Mouse (Mus musculus): ENCODE measurements at regions not wholly inside any gene's neighbourhood (a gene's known extent, or its start where the extent isn't known, plus 50 kb on each side); places are given as distances from the start of the nearest gene placed in this dataset.

GRCm38 (mm10) chr9:90683319-90683718 lies 412.7 kb upstream of the Tbc1d2b start:
- 6% methylated on average over 3 of the region's 3 CpGs for WGBS
- Histone ChIP-seq H3K4me1 (ENCODE audit: control insufficient read depth, insufficient read depth, low read length) (no peaks in the 10 kb centered on the region), H3K9me3 (replicated peaks; ENCODE audit: control insufficient read depth, low read length) (no peaks in the 10 kb centered on the region), H3K27ac (ENCODE audit: low read depth, low read length) (no peak overlapping the region), H3K4me3 (ENCODE audit: low read depth, low read length) (no peak overlapping the region), H3K36me3 (ENCODE audit: control insufficient read depth, insufficient read depth, low read length) (no peaks in the 10 kb centered on the region), H3K27me3 (replicated peaks; ENCODE audit: control insufficient read depth, insufficient read depth, low read length) (no peaks in the 10 kb centered on the region), H3K9ac (ENCODE audit: low read length) (no peak overlapping the region), H3K4me2 (ENCODE audit: low read length) (no peak overlapping the region)
- no peak for ATAC-seq
- peak; percentile 50 for DNase-seq (ENCODE audit: low spot score)

- H3K9me3 ChIP-seq (replicated peaks; ENCODE audit: control insufficient read depth, low read length): no peaks in the 10 kb centered on the region
- DNase-seq (ENCODE audit: low spot score) (no peak), ATAC-seq (no peak)
- no peak overlapping the region for H3K9ac ChIP-seq (ENCODE audit: low read length)
- no peaks in the 10 kb centered on the region; the same call in 1 of the 2 replicates for H3K27me3 ChIP-seq (replicated peaks; ENCODE audit: control insufficient read depth, insufficient read depth, low read length)
- no peaks in the 10 kb centered on the region for H3K36me3 ChIP-seq (ENCODE audit: control insufficient read depth, insufficient read depth, low read length)
- H3K4me3 ChIP-seq (ENCODE audit: low read depth, low read length): no peak overlapping the region
- peaks cover 5% of the 10 kb centered on the region; the same call in 1 of the 2 replicates for H3K4me1 ChIP-seq (ENCODE audit: control insufficient read depth, insufficient read depth, low read length)
- WGBS: 89% methylated on average over 12 of the region's 12 CpGs
- H3K27ac ChIP-seq (ENCODE audit: low read depth, low read length): no peak overlapping the region
- no peak overlapping the region for H3K4me2 ChIP-seq (ENCODE audit: low read length)
These were observed 419.5 kb upstream of the Tbc1d2b start for GRCm38 (mm10) chr9:90690066-90690465.

GRCm38 (mm10) chr9:90691137-90691536 lies 420.5 kb upstream of the Tbc1d2b start:
- Histone ChIP-seq H3K9me3 (replicated peaks; ENCODE audit: control insufficient read depth, low read length) (no peaks in the 10 kb centered on the region), H3K36me3 (ENCODE audit: control insufficient read depth, insufficient read depth, low read length) (no peaks in the 10 kb centered on the region), H3K27me3 (replicated peaks; ENCODE audit: control insufficient read depth, insufficient read depth, low read length) (peaks cover 3% of the 10 kb centered on the region; the same call in 1 of the 2 replicates), H3K27ac (ENCODE audit: low read depth, low read length) (no peak overlapping the region), H3K4me3 (ENCODE audit: low read depth, low read length) (no peak overlapping the region), H3K9ac (ENCODE audit: low read length) (no peak overlapping the region), H3K4me2 (ENCODE audit: low read length) (no peak overlapping the region), H3K4me1 (ENCODE audit: control insufficient read depth, insufficient read depth, low read length) (peaks cover 5% of the 10 kb centered on the region; the same call in 1 of the 2 replicates)
- ATAC-seq: no peak
- DNase-seq (ENCODE audit: low spot score): no peak

- Histone ChIP-seq H3K36me3 (ENCODE audit: control insufficient read depth, insufficient read depth, low read length) (no peaks in the 10 kb centered on the region), H3K4me2 (ENCODE audit: low read length) (peak overlapping the region; percentile 28; the same call in 1 of the 2 replicates), H3K9me3 (replicated peaks; ENCODE audit: control insufficient read depth, low read length) (no peaks in the 10 kb centered on the region), H3K27ac (ENCODE audit: low read depth, low read length) (peak overlapping the region; percentile 49; the same call in 1 of the 2 replicates), H3K27me3 (replicated peaks; ENCODE audit: control insufficient read depth, insufficient read depth, low read length) (peaks cover 3% of the 10 kb centered on the region; the same call in 1 of the 2 replicates), H3K9ac (ENCODE audit: low read length) (no peak overlapping the region), H3K4me3 (ENCODE audit: low read depth, low read length) (no peak overlapping the region), H3K4me1 (ENCODE audit: control insufficient read depth, insufficient read depth, low read length) (peaks cover 5% of the 10 kb centered on the region; the same call in 1 of the 2 replicates)
- ATAC-seq (no peak), DNase-seq (ENCODE audit: low spot score) (no peak)
- WGBS: 9% methylated on average over 12 of the region's 12 CpGs
These were observed 421.4 kb upstream of the Tbc1d2b start for GRCm38 (mm10) chr9:90691676-90692661.

- WGBS: 4% methylated on average over 9 of the region's 9 CpGs
- H3K4me1 ChIP-seq (ENCODE audit: control insufficient read depth, insufficient read depth, low read length): peaks cover 5% of the 10 kb centered on the region; the same call in 1 of the 2 replicates
- ATAC-seq (peak; percentile 94), DNase-seq (ENCODE audit: low spot score) (peak; percentile 87)
- H3K9me3 ChIP-seq (replicated peaks; ENCODE audit: control insufficient read depth, low read length): no peaks in the 10 kb centered on the region
- no peak overlapping the region; the same call in 1 of the 2 replicates for H3K9ac ChIP-seq (ENCODE audit: low read length)
- H3K4me3 ChIP-seq (ENCODE audit: low read depth, low read length): no peak overlapping the region
- peak overlapping the region; percentile 11; the same call in 1 of the 2 replicates for H3K4me2 ChIP-seq (ENCODE audit: low read length)
- peak overlapping the region; percentile 49 for H3K27ac ChIP-seq (ENCODE audit: low read depth, low read length)
- H3K36me3 ChIP-seq (ENCODE audit: control insufficient read depth, insufficient read depth, low read length): no peaks in the 10 kb centered on the region
- peaks cover 3% of the 10 kb centered on the region; the same call in 1 of the 2 replicates for H3K27me3 ChIP-seq (replicated peaks; ENCODE audit: control insufficient read depth, insufficient read depth, low read length)
These were observed 422.5 kb upstream of the Tbc1d2b start for GRCm38 (mm10) chr9:90693031-90693671.

- peak overlapping the region; percentile 43 for H3K9ac ChIP-seq (ENCODE audit: low read length)
- peaks cover 5% of the 10 kb centered on the region; the same call in 1 of the 2 replicates for H3K4me1 ChIP-seq (ENCODE audit: control insufficient read depth, insufficient read depth, low read length)
- no peaks in the 10 kb centered on the region for H3K9me3 ChIP-seq (replicated peaks; ENCODE audit: control insufficient read depth, low read length)
- H3K4me3 ChIP-seq (ENCODE audit: low read depth, low read length): no peak overlapping the region
- WGBS: 27% methylated on average over 13 of the region's 13 CpGs
- H3K4me2 ChIP-seq (ENCODE audit: low read length): peak overlapping the region; percentile 34
- ATAC-seq (no peak), DNase-seq (ENCODE audit: low spot score) (no peak)
- peak overlapping the region; percentile 49 for H3K27ac ChIP-seq (ENCODE audit: low read depth, low read length)
- H3K27me3 ChIP-seq (replicated peaks; ENCODE audit: control insufficient read depth, insufficient read depth, low read length): peaks cover 3% of the 10 kb centered on the region; the same call in 1 of the 2 replicates
- no peaks in the 10 kb centered on the region for H3K36me3 ChIP-seq (ENCODE audit: control insufficient read depth, insufficient read depth, low read length)
These were observed 423.5 kb upstream of the Tbc1d2b start for GRCm38 (mm10) chr9:90694051-90694645.

- H3K27ac ChIP-seq (ENCODE audit: low read depth, low read length): no peak overlapping the region
- H3K27me3 ChIP-seq (replicated peaks; ENCODE audit: control insufficient read depth, insufficient read depth, low read length): peaks cover 3% of the 10 kb centered on the region; the same call in 1 of the 2 replicates
- H3K9me3 ChIP-seq (replicated peaks; ENCODE audit: control insufficient read depth, low read length): no peaks in the 10 kb centered on the region
- no peaks in the 10 kb centered on the region for H3K36me3 ChIP-seq (ENCODE audit: control insufficient read depth, insufficient read depth, low read length)
- ATAC-seq (no peak), DNase-seq (ENCODE audit: low spot score) (no peak)
- H3K9ac ChIP-seq (ENCODE audit: low read length): 0 out of 2 replicates have a peak overlapping the region, but pooled peaks have one; percentile 2
- no peak overlapping the region for H3K4me2 ChIP-seq (ENCODE audit: low read length)
- peaks cover 8% of the 10 kb centered on the region; the same call in 1 of the 2 replicates for H3K4me1 ChIP-seq (ENCODE audit: control insufficient read depth, insufficient read depth, low read length)
- H3K4me3 ChIP-seq (ENCODE audit: low read depth, low read length): no peak overlapping the region
- WGBS: 70% methylated on average over 7 of the region's 7 CpGs
These were observed 425.1 kb upstream of the Tbc1d2b start for GRCm38 (mm10) chr9:90695693-90696092.

GRCm38 (mm10) chr9:90697279-90698000 lies 426.8 kb upstream of the Tbc1d2b start:
- WGBS: 39% methylated on average over 11 of the region's 11 CpGs
- DNase-seq (ENCODE audit: low spot score) (peak; percentile 48), ATAC-seq (no peak)
- peaks cover 11% of the 10 kb centered on the region for H3K4me1 ChIP-seq (ENCODE audit: control insufficient read depth, insufficient read depth, low read length)
- no peak overlapping the region for H3K4me3 ChIP-seq (ENCODE audit: low read depth, low read length)
- H3K9ac ChIP-seq (ENCODE audit: low read length): peak overlapping the region; percentile 40
- peaks cover 3% of the 10 kb centered on the region; the same call in 1 of the 2 replicates for H3K27me3 ChIP-seq (replicated peaks; ENCODE audit: control insufficient read depth, insufficient read depth, low read length)
- no peaks in the 10 kb centered on the region for H3K9me3 ChIP-seq (replicated peaks; ENCODE audit: control insufficient read depth, low read length)
- no peaks in the 10 kb centered on the region for H3K36me3 ChIP-seq (ENCODE audit: control insufficient read depth, insufficient read depth, low read length)
- H3K27ac ChIP-seq (ENCODE audit: low read depth, low read length): peak overlapping the region; percentile 75
- peak overlapping the region; percentile 16 for H3K4me2 ChIP-seq (ENCODE audit: low read length)

All from forebrain, embryonic 14.5 days (tissue).